Mouse (Mus musculus) kidney, adult 2 months (tissue): Measurements from ENCODE around the gene Krtap5-3.

Source experiments
- CTCF ChIP-seq: fragments of 200-500 bp; conservative IDR thresholded peaks from 2 replicates; pipeline ENCODE4 v1.5.1; 2011; ENCODE audit warnings: low read depth, mild to moderate bottlenecking, control low read depth, low read length, moderate library complexity, mixed read lengths; ENCODE audit not compliant: insufficient read depth, insufficient read length
- POLR2A ChIP-seq: fragments of 200-500 bp; IDR thresholded peaks from one replicate; pipeline ENCODE4 v1.6.1; 2011; ENCODE audit warnings: low read depth, low read length, control low read depth

DNA sequence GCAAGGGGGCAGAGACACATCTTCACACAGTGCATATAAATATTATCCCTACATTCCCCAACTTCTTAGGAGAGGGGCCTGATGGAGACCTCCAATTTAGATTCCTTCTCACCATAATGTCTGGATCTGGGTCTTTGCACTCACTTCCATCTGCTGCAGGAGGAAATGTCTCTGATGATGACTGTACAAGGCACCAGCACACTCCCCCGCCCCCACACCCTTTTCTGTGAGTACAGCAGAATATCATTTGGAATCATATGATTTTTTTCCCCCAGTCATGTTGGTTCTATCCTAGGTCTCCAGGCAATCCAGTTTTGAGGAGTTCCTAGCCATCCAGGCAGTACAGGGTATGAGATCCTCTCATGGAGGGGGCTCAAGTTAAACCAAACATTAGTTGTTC lies 22.5 kb upstream of the Krtap5-3 start:
- TF ChIP-seq CTCF (no peak), POLR2A (no peak)
